9 mouse cellular contexts compared by ENCODE assay signal in the genomic region with DNA sequence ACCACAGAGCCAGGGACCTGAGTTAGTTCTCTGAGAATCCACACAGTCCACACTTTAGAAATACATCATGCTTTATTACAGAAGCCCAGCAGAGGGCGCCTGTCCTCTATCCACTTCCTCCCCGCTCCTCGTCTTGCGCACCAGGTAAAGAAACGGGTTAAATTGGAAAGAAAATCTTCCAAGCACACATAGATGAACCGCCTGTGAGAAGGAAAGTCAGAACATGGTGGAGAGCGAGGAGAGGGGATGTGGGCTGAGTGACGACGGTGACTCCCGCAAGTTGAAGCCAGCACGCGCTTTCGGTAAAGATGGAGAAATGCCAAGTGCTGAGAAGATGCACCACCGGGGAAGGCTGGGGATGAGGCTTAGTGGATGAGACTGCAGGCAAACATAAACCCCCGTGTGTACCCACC. TPM values are rescaled to one million over a fixed set of nuclear protein-coding genes. Genes with fewer than 3 reads are reported as not detected.
DNase-seq lines count a peak whose midpoint lies in the region; ATAC-seq and TF ChIP-seq lines count a peak whose summit lies in the region.
"Had no signal": no experiment of that assay in that cellular context is flagged by ENCODE, and none has a peak within 500 bp of the region (broad histone marks: within the 10 kb centered on the region; RNA-seq: fewer than 3 reads in every experiment).

No protein-coding gene starts in this region.

- H3K9ac ChIP-seq in embryonic facial prominence, embryonic 14.5 days (ENCODE audit: low read depth, low read length): peak overlapping the region; percentile 58; the same call in 1 of the 2 replicates
- H3K9ac ChIP-seq in heart, embryonic 11.5 days (ENCODE audit: low read depth, low read length): 0 out of 2 replicates have a peak overlapping the region, but pooled peaks have one; percentile 43
- peak overlapping the region; percentile 54 for H3K9ac ChIP-seq in kidney, embryonic 16.5 days (replicated peaks; ENCODE audit: low read length)
- no peak overlapping the region for H3K9ac ChIP-seq in liver, adult 2 months (ENCODE audit: low read depth, low read length)

- no peaks in the 10 kb centered on the region for H3K27me3 ChIP-seq in embryonic facial prominence, embryonic 14.5 days (replicated peaks; ENCODE audit: control insufficient read depth, insufficient read depth, low read length)
- peaks cover 3% of the 10 kb centered on the region for H3K27me3 ChIP-seq in heart, embryonic 11.5 days (ENCODE audit: control insufficient read depth, insufficient read depth, low read length)
- no peaks in the 10 kb centered on the region for H3K27me3 ChIP-seq in kidney, embryonic 16.5 days (ENCODE audit: insufficient read depth, low read length)
- peaks cover 3% of the 10 kb centered on the region; the same call in 1 of the 2 replicates for H3K27me3 ChIP-seq in liver, adult 2 months (ENCODE audit: control insufficient read depth, insufficient read depth, low read length)
- no peaks in the 10 kb centered on the region for H3K27me3 ChIP-seq in testis, adult 2 months (ENCODE audit: control insufficient read depth, insufficient read depth, low read length)

- TF ChIP-seq CTCF in bone marrow, adult 2 months (IDR thresholded peaks at IDR 0.05; ENCODE audit: control insufficient read depth, insufficient read depth, low read length): peak; percentile 68
- peak; percentile 79 for TF ChIP-seq CTCF in liver, adult 2 months (IDR thresholded peaks at IDR 0.05; ENCODE audit: low read depth, low read length)
- peak; percentile 63; the same call in 1 of the 2 replicates for TF ChIP-seq CTCF in testis, adult 2 months (IDR thresholded peaks at IDR 0.05; ENCODE audit: control insufficient read depth, insufficient read depth, insufficient replicate concordance, low read depth, low read length)

- no peaks in the 10 kb centered on the region for H3K79me2 ChIP-seq in liver, adult 2 months (ENCODE audit: control insufficient read depth, insufficient read depth, low read length)

- WGBS in bone marrow, adult 2 months: 2% methylated on average over 15 of the region's 15 CpGs
- WGBS in embryonic facial prominence, embryonic 14.5 days: 2% methylated on average over 15 of the region's 15 CpGs
- 3% methylated on average over 15 of the region's 15 CpGs for WGBS in heart, embryonic 11.5 days (ENCODE audit: insufficient replicate concordance)
- WGBS in kidney, embryonic 16.5 days: 1% methylated on average over 15 of the region's 15 CpGs
- WGBS in liver, adult 2 months: 2% methylated on average over 15 of the region's 15 CpGs

- no peak overlapping the region for H3K27ac ChIP-seq in bone marrow, adult 2 months (ENCODE audit: control insufficient read depth, insufficient read depth, low read depth, low read length, poor library complexity)
- H3K27ac ChIP-seq in embryonic facial prominence, embryonic 14.5 days (replicated peaks; ENCODE audit: low read depth, low read length): no peak overlapping the region
- H3K27ac ChIP-seq in heart, embryonic 11.5 days (ENCODE audit: low read depth, low read length): 0 out of 2 replicates have a peak overlapping the region, but pooled peaks have one; percentile 10
- H3K27ac ChIP-seq in kidney, embryonic 16.5 days (ENCODE audit: low read length): no peak overlapping the region
- H3K27ac ChIP-seq in liver, adult 2 months (replicated peaks; ENCODE audit: insufficient read depth, low read depth, low read length): no peak overlapping the region
- no peak overlapping the region for H3K27ac ChIP-seq in testis, adult 2 months (ENCODE audit: control insufficient read depth, insufficient read depth, low read depth, low read length)
- H3K27ac ChIP-seq: macrophage had no signal

- peak; percentile 38 for ATAC-seq in embryonic facial prominence, embryonic 14.5 days (ENCODE audit: low read depth)
- no peak for ATAC-seq in heart, embryonic 11.5 days (replicated peaks; ENCODE audit: insufficient number of reproducible peaks, low FRiP score, low TSS enrichment)
- no peak for ATAC-seq in kidney, embryonic 16.5 days (ENCODE audit: low FRiP score, low TSS enrichment)

- peak overlapping the region; percentile 60 for H3K4me3 ChIP-seq in bone marrow, adult 2 months (replicated peaks; ENCODE audit: control insufficient read depth, low read depth, low read length)
- peak overlapping the region; percentile 43 for H3K4me3 ChIP-seq in embryonic facial prominence, embryonic 14.5 days (ENCODE audit: low read depth, low read length)
- peak overlapping the region; percentile 37 for H3K4me3 ChIP-seq in heart, embryonic 11.5 days (ENCODE audit: low read depth, low read length)
- H3K4me3 ChIP-seq in kidney, embryonic 16.5 days (ENCODE audit: low read length): peak overlapping the region; percentile 50
- H3K4me3 ChIP-seq in liver, adult 2 months (ENCODE audit: insufficient read depth, low read depth, low read length): peak overlapping the region; percentile 38; the same call in 1 of the 2 replicates
- H3K4me3 ChIP-seq in testis, adult 2 months (ENCODE audit: control insufficient read depth, low read depth, low read length): peak overlapping the region; percentile 66

- peak overlapping the region; percentile 76 for H3K4me2 ChIP-seq in embryonic facial prominence, embryonic 14.5 days (ENCODE audit: low read depth, low read length)
- peak overlapping the region; percentile 71 for H3K4me2 ChIP-seq in heart, embryonic 11.5 days
- peak overlapping the region; percentile 75 for H3K4me2 ChIP-seq in kidney, embryonic 16.5 days (replicated peaks; ENCODE audit: low read depth, low read length)

- DNase-seq in CD4-positive helper T cell, adult 2 months (ENCODE audit: low read depth, low spot score): peak; percentile 81
- DNase-seq in embryonic facial prominence, embryonic 14.5 days (ENCODE audit: low spot score): peak; percentile 82
- DNase-seq in liver, adult 2 months (ENCODE audit: extremely low read depth, low read depth, low spot score): peak; percentile 41
- DNase-seq in naive thymus-derived CD4-positive, alpha-beta T cell, adult 2 months (ENCODE audit: low read depth): peak; percentile 88

- 0 out of 2 replicates have a peak, but pooled peaks cover 1% of the 10 kb centered on the region for H3K4me1 ChIP-seq in bone marrow, adult 2 months (ENCODE audit: control insufficient read depth, insufficient read depth, low read length)
- 0 out of 2 replicates have a peak, but pooled peaks cover 7% of the 10 kb centered on the region for H3K4me1 ChIP-seq in embryonic facial prominence, embryonic 14.5 days (ENCODE audit: control insufficient read depth, insufficient read depth, low read length)
- peaks cover 10% of the 10 kb centered on the region; the same call in 1 of the 2 replicates for H3K4me1 ChIP-seq in heart, embryonic 11.5 days (ENCODE audit: control insufficient read depth, insufficient read depth, low read length)
- H3K4me1 ChIP-seq in kidney, embryonic 16.5 days (ENCODE audit: insufficient read depth, low read length): no peaks in the 10 kb centered on the region
- H3K4me1 ChIP-seq in liver, adult 2 months (ENCODE audit: control insufficient read depth, insufficient read depth, low read length): no peaks in the 10 kb centered on the region
- peaks cover 15% of the 10 kb centered on the region for H3K4me1 ChIP-seq in testis, adult 2 months (ENCODE audit: control insufficient read depth, insufficient read depth, low read length)

- TF ChIP-seq POLR2A in bone marrow, adult 2 months (IDR thresholded peaks at IDR 0.05; ENCODE audit: borderline replicate concordance, control insufficient read depth, low read depth, low read length): no peak
- no peak for TF ChIP-seq POLR2A in liver, adult 2 months (IDR thresholded peaks at IDR 0.05; ENCODE audit: extremely low read depth, insufficient read depth, low read length)
- no peak for TF ChIP-seq POLR2A in testis, adult 2 months (IDR thresholded peaks at IDR 0.05; ENCODE audit: control insufficient read depth, low read depth, low read length)

- H3K36me3 ChIP-seq in embryonic facial prominence, embryonic 14.5 days (ENCODE audit: control insufficient read depth, insufficient read depth, low read length): no peaks in the 10 kb centered on the region
- H3K36me3 ChIP-seq in heart, embryonic 11.5 days (ENCODE audit: control insufficient read depth, insufficient read depth, low read length): no peaks in the 10 kb centered on the region
- no peaks in the 10 kb centered on the region for H3K36me3 ChIP-seq in kidney, embryonic 16.5 days (ENCODE audit: insufficient read depth, low read length)
- H3K36me3 ChIP-seq in liver, adult 2 months (ENCODE audit: control insufficient read depth, insufficient read depth, low read length): no peaks in the 10 kb centered on the region
- H3K36me3 ChIP-seq in testis, adult 2 months (ENCODE audit: control insufficient read depth, insufficient read depth, low read length): no peaks in the 10 kb centered on the region

- H3K9me3 ChIP-seq in embryonic facial prominence, embryonic 14.5 days (ENCODE audit: control insufficient read depth, low read length): no peaks in the 10 kb centered on the region
- no peaks in the 10 kb centered on the region for H3K9me3 ChIP-seq in heart, embryonic 11.5 days (replicated peaks; ENCODE audit: control insufficient read depth, low read length)
- H3K9me3 ChIP-seq in kidney, embryonic 16.5 days (ENCODE audit: low read length): no peaks in the 10 kb centered on the region

RNA-seq across cellular contexts. Expression of a gene that starts 7.8 kb away (rescaled TPM):
- not detected in 2 replicates for polyA plus RNA-seq in bone marrow, adult 2 months (2011; ENCODE audit: insufficient read depth, insufficient read length, low replicate concordance, missing spikeins)
- 0.08 TPM in 2 replicates for polyA plus RNA-seq in embryonic facial prominence, embryonic 14.5 days (2014; fragmentation: Nextera tagmentation; extraction: Ambion mirVana)
- polyA plus RNA-seq in heart, embryonic 11.5 days (2014; fragmentation: Nextera tagmentation; extraction: Ambion mirVana): 0.29 and 0.62 TPM in 2 replicates
- 0.17 and 0.23 TPM in 2 replicates for polyA plus RNA-seq in kidney, embryonic 16.5 days (2015; fragmentation: Nextera tagmentation; extraction: Ambion mirVana)
- total RNA-seq in liver, adult 2 months (2014; rRNA removed): not detected in 2 replicates
- not detected in 2 replicates for polyA plus RNA-seq in liver, adult 2 months (2012; rRNA removed)
- polyA plus RNA-seq in testis, adult 2 months (2012; rRNA removed): 0.10 and 0.11 TPM in 2 replicates
- polyA plus RNA-seq: macrophage had no signal

RNA-seq across cellular contexts. Expression of a gene that starts 9.3 kb away (rescaled TPM):
- not detected in 2 replicates for polyA plus RNA-seq in bone marrow, adult 2 months (2011; ENCODE audit: insufficient read depth, insufficient read length, low replicate concordance, missing spikeins)
- 0.04 TPM in 1 of 2 replicates, not detected in the other for polyA plus RNA-seq in embryonic facial prominence, embryonic 14.5 days (2014; fragmentation: Nextera tagmentation; extraction: Ambion mirVana)
- not detected in 2 replicates for polyA plus RNA-seq in heart, embryonic 11.5 days (2014; fragmentation: Nextera tagmentation; extraction: Ambion mirVana)
- polyA plus RNA-seq in kidney, embryonic 16.5 days (2015; fragmentation: Nextera tagmentation; extraction: Ambion mirVana): not detected in 2 replicates
- total RNA-seq in liver, adult 2 months (2014; rRNA removed): not detected in 2 replicates
- polyA plus RNA-seq in liver, adult 2 months (2012; rRNA removed): not detected in 2 replicates
- 0.36 TPM in 1 of 2 replicates, not detected in the other for polyA plus RNA-seq in testis, adult 2 months (2012; rRNA removed)
- polyA plus RNA-seq: macrophage had no signal

RNA-seq across cellular contexts. Expression of a gene that starts 31.7 kb away (rescaled TPM):
- polyA plus RNA-seq in bone marrow, adult 2 months (2011; ENCODE audit: insufficient read depth, insufficient read length, low replicate concordance, missing spikeins): 13.1 and 25.0 TPM in 2 replicates
- 14.2 and 15.1 TPM in 2 replicates for polyA plus RNA-seq in embryonic facial prominence, embryonic 14.5 days (2014; fragmentation: Nextera tagmentation; extraction: Ambion mirVana)
- polyA plus RNA-seq in heart, embryonic 11.5 days (2014; fragmentation: Nextera tagmentation; extraction: Ambion mirVana): 9.1 and 12.7 TPM in 2 replicates
- polyA plus RNA-seq in kidney, embryonic 16.5 days (2015; fragmentation: Nextera tagmentation; extraction: Ambion mirVana): 19.8 and 21.0 TPM in 2 replicates
- 6.6 and 11.1 TPM in 2 replicates for total RNA-seq in liver, adult 2 months (2014; rRNA removed)
- 22.6 and 29.6 TPM in 2 replicates for polyA plus RNA-seq in liver, adult 2 months (2012; rRNA removed)
- polyA plus RNA-seq in testis, adult 2 months (2012; rRNA removed): 9.5 and 9.8 TPM in 2 replicates

RNA-seq across cellular contexts. Expression of a gene that starts 34.4 kb away (rescaled TPM):
- not detected in 2 replicates for polyA plus RNA-seq in bone marrow, adult 2 months (2011; ENCODE audit: insufficient read depth, insufficient read length, low replicate concordance, missing spikeins)
- polyA plus RNA-seq in embryonic facial prominence, embryonic 14.5 days (2014; fragmentation: Nextera tagmentation; extraction: Ambion mirVana): 0.28 TPM in 1 of 2 replicates, not detected in the other
- not detected in 2 replicates for polyA plus RNA-seq in heart, embryonic 11.5 days (2014; fragmentation: Nextera tagmentation; extraction: Ambion mirVana)
- polyA plus RNA-seq in kidney, embryonic 16.5 days (2015; fragmentation: Nextera tagmentation; extraction: Ambion mirVana): 1.8 and 7.3 TPM in 2 replicates
- not detected in 2 replicates for total RNA-seq in liver, adult 2 months (2014; rRNA removed)
- not detected in 2 replicates for polyA plus RNA-seq in liver, adult 2 months (2012; rRNA removed)
- polyA plus RNA-seq in testis, adult 2 months (2012; rRNA removed): not detected in 2 replicates
- polyA plus RNA-seq: macrophage had no signal

RNA-seq across cellular contexts. Expression of a gene that starts 37.8 kb away (rescaled TPM):
- 12.5 and 21.1 TPM in 2 replicates for polyA plus RNA-seq in bone marrow, adult 2 months (2011; ENCODE audit: insufficient read depth, insufficient read length, low replicate concordance, missing spikeins)
- polyA plus RNA-seq in embryonic facial prominence, embryonic 14.5 days (2014; fragmentation: Nextera tagmentation; extraction: Ambion mirVana): 34.8 and 35.3 TPM in 2 replicates
- 30.1 and 31.1 TPM in 2 replicates for polyA plus RNA-seq in heart, embryonic 11.5 days (2014; fragmentation: Nextera tagmentation; extraction: Ambion mirVana)
- 51.9 and 55.6 TPM in 2 replicates for polyA plus RNA-seq in kidney, embryonic 16.5 days (2015; fragmentation: Nextera tagmentation; extraction: Ambion mirVana)
- 16.4 and 17.4 TPM in 2 replicates for total RNA-seq in liver, adult 2 months (2014; rRNA removed)
- 24.8 and 29.8 TPM in 2 replicates for polyA plus RNA-seq in liver, adult 2 months (2012; rRNA removed)
- 29.4 and 33.7 TPM in 2 replicates for polyA plus RNA-seq in testis, adult 2 months (2012; rRNA removed)
